Mouse (Mus musculus) G1E (cell line): ENCODE measurements around the gene Myo1d. TPM values are rescaled to one million over a fixed set of nuclear protein-coding genes. Genes with fewer than 3 reads are reported as not detected.

Source experiments
- ATAC-seq: 2 replicates; pipeline ENCODE4 v1.8.0; 2016; ENCODE audit warnings: mild to moderate bottlenecking; ENCODE audit not compliant: insufficient number of reproducible peaks, poor library complexity, low FRiP score, severe bottlenecking; ENCODE audit errors: extremely low read depth
- DNase-seq: peaks from one replicate; pipeline ENCODE4 v3.0.0; 2012; ENCODE audit warnings: low spot score
- H3K27me3 ChIP-seq: 2 replicates; pipeline ENCODE4 v1.6.1; 2012; ENCODE audit warnings: mild to moderate bottlenecking, low read length, inconsistent platforms; ENCODE audit not compliant: insufficient read depth
- H3K36me3 ChIP-seq: replicated peaks from 2 replicates; pipeline ENCODE3; 2012; ENCODE audit warnings: mild to moderate bottlenecking, inconsistent platforms
- H3K4me1 ChIP-seq: 2 replicates; pipeline ENCODE4 v1.6.1; 2012; ENCODE audit warnings: low read depth, low read length, inconsistent platforms, mixed read lengths; ENCODE audit not compliant: insufficient read depth
- H3K4me3 ChIP-seq: 2 replicates; pipeline ENCODE4 v1.5.1; 2012; ENCODE audit warnings: low read depth, mild to moderate bottlenecking, inconsistent platforms, low read length, moderate library complexity, mixed read lengths
- H3K9me3 ChIP-seq: replicated peaks from 2 replicates; pipeline ENCODE4 v1.6.1; 2012; ENCODE audit warnings: inconsistent platforms
- CTCF ChIP-seq: IDR thresholded peaks from 2 replicates; pipeline ENCODE4 v1.5.1; 2012; ENCODE audit warnings: low read depth, low read length, inconsistent platforms, mixed read lengths
- GATA1 ChIP-seq: IDR thresholded peaks from 2 replicates; pipeline ENCODE4 v1.6.1; 2012; ENCODE audit warnings: borderline replicate concordance, low read length, inconsistent platforms, mixed read lengths
- GATA2 ChIP-seq: IDR thresholded peaks from 2 replicates; pipeline ENCODE4 v1.6.1; 2012; ENCODE audit warnings: low read depth, low read length, inconsistent platforms, borderline replicate concordance
- POLR2AphosphoS5 ChIP-seq: IDR thresholded peaks from 2 replicates; pipeline ENCODE4 v1.6.1; 2012; ENCODE audit warnings: low read depth, low read length, inconsistent platforms; ENCODE audit not compliant: insufficient replicate concordance
- TAL1 ChIP-seq: conservative IDR thresholded peaks from 2 replicates; pipeline ENCODE4 v1.6.1; 2012; ENCODE audit warnings: low read depth, low read length, inconsistent platforms, mixed read lengths
- polyA plus RNA-seq: library from polyadenylated mRNA; stranded (reverse); fragments of >175 nt; gene quantifications from 2 replicates; pipeline ENCODE4 v1.2.3, GENCODE M21; 2012
- total RNA-seq, 2 experiments: library from RNA; stranded (forward) in 1 of 2; stranded (reverse) in 1 of 2; fragments of 200-1000 nt in 1 of 2; fragments of >200 nt in 1 of 2; fragmentation: Nextera tagmentation in 1 of 2; gene quantifications; 2 replicates each; pipeline ENCODE4 v1.2.3; 2014 to 2017

The Myo1d gene
- total and polyA plus RNA-seq, 3 experiments: not detected

DNA sequence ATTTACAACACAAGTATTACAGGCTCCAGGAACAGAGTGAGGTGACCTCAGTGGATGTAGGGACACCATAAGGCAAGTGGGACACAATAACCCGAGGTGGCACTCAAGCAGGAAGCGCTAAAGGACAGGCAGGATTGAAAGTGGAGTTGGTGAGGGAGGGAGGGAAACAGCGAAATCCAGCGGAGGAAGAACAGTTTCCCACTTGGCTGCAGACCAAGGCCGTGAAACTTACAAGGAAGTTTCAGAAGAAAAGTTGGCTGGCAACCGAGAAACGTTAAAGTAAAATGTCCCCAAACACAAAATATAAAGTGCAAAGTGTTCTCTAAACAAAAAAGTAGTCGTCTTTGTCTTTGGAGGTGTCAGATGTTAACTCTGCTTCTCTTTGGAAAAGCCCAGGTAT lies 15.6 kb upstream of the Myo1d start:
- DNase-seq (no peak), ATAC-seq (no peak)
- H3K36me3 ChIP-seq: no peaks in the 10 kb centered on the region
- no peaks in the 10 kb centered on the region for H3K4me1 ChIP-seq
- H3K4me3 ChIP-seq: no peak overlapping the region
- no peaks in the 10 kb centered on the region for H3K27me3 ChIP-seq
- TF ChIP-seq GATA2 (no peak), GATA1 (no peak), POLR2AphosphoS5 (no peak)
- H3K9me3 ChIP-seq: peaks cover 54% of the 10 kb centered on the region

DNA sequence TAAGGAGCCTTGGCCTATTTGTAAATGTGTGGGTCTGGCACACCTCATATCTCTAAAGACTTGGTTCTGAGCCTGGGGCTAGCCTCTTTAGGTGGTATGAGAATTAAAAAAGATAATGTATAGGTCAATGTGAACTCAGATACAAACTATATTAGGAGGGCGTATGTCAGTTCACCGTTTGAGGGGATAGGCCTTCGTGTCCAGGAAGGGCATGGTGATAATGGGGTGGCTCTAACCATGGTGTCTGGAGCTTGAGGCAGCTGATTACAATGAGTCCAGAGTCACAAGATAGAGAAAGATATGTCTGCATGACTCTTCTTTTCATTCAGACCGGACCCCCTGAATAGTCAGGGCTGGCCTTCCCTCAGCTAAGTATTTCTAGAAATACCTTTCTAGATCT lies 14.5 kb upstream of the Myo1d start:
- no peak for TF ChIP-seq GATA1
- TF ChIP-seq CTCF: no peak
- TF ChIP-seq POLR2AphosphoS5: no peak
- no peak for TF ChIP-seq TAL1
- TF ChIP-seq GATA2: no peak
- ATAC-seq (no peak), DNase-seq (no peak)
- Histone ChIP-seq H3K36me3 (no peaks in the 10 kb centered on the region), H3K4me3 (no peak overlapping the region), H3K27me3 (no peaks in the 10 kb centered on the region), H3K4me1 (no peaks in the 10 kb centered on the region), H3K9me3 (peaks cover 56% of the 10 kb centered on the region)

DNA sequence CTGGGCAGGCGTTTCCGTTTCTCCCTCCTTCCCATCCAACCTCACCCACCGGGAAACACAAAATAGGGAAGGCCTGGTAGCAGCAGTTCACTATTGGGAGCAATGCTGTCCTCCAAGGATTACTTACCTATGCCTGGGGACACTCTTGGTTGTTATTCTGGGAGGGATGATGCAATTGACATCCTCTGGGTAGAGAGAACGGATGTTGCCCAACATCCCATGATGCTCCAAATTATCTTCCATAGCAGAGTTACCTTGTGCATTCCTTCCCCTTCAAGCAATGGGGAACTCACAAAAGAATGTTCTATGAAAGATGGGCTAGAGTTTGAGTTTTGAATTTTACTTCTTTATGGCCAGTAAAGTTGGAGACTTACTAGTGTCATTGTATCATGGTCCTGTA lies 13.6 kb upstream of the Myo1d start:
- TF ChIP-seq POLR2AphosphoS5 (no peak), CTCF (no peak), GATA2 (no peak), GATA1 (no peak), TAL1 (no peak)
- no peaks in the 10 kb centered on the region for H3K36me3 ChIP-seq
- DNase-seq: no peak
- H3K27me3 ChIP-seq: no peaks in the 10 kb centered on the region
- H3K9me3 ChIP-seq: peaks cover 53% of the 10 kb centered on the region
- no peak overlapping the region for H3K4me3 ChIP-seq
- no peaks in the 10 kb centered on the region for H3K4me1 ChIP-seq
- no peak for ATAC-seq

- ATAC-seq (no peak), DNase-seq (no peak)
- H3K9me3 ChIP-seq: peaks cover 42% of the 10 kb centered on the region
- H3K4me1 ChIP-seq: no peaks in the 10 kb centered on the region
- no peaks in the 10 kb centered on the region for H3K27me3 ChIP-seq
- H3K4me3 ChIP-seq: no peak overlapping the region
- TF ChIP-seq GATA1: no peak
- no peak for TF ChIP-seq CTCF
- no peak for TF ChIP-seq GATA2
- no peak for TF ChIP-seq POLR2AphosphoS5
- TF ChIP-seq TAL1: no peak
- H3K36me3 ChIP-seq: no peaks in the 10 kb centered on the region
These were observed 12.0 kb upstream of the Myo1d start for GRCm38 (mm10) chr11:80791677-80792432.

GRCm38 (mm10) chr11:80790413-80790812 lies 10.6 kb upstream of the Myo1d start:
- Histone ChIP-seq H3K27me3 (no peaks in the 10 kb centered on the region), H3K4me3 (no peak overlapping the region), H3K4me1 (no peaks in the 10 kb centered on the region), H3K9me3 (peaks cover 35% of the 10 kb centered on the region), H3K36me3 (no peaks in the 10 kb centered on the region)
- no peak for DNase-seq
- no peak for ATAC-seq
- no peak for TF ChIP-seq GATA2
- no peak for TF ChIP-seq TAL1
- no peak for TF ChIP-seq POLR2AphosphoS5
- TF ChIP-seq GATA1: no peak
- TF ChIP-seq CTCF: no peak

DNA sequence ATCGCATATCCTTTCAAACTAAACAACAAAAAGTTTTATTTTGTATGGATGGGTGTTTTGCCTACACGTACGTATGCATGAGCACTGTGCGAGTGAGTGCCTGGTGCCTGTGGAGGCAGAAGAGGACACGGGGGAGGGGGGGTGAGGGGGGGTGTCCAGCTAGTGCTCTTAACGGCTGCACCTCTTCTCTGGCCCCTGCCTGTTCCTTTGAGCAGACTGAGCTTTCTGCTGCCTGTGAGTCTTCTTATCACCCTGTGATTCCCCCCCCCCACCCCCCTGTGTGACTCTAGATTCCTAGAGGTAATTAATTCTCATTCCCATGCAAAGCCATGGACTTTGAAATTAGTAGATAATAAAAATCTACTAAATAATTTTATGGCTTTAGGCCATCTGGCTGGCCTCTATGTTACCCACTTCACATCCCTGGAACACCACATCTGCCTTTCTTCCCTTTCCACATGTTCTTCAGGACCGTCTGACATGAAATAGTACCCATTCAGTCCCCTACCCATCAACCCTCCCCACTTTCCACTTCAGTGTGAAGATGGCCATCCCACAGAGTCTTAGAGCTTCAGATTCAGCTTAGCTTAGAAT lies 9.9 kb upstream of the Myo1d start:
- Histone ChIP-seq H3K27me3 (no peaks in the 10 kb centered on the region), H3K4me3 (no peak overlapping the region), H3K9me3 (peaks cover 36% of the 10 kb centered on the region), H3K4me1 (no peaks in the 10 kb centered on the region), H3K36me3 (no peaks in the 10 kb centered on the region)
- DNase-seq (no peak), ATAC-seq (no peak)
- no peak for TF ChIP-seq GATA2
- no peak for TF ChIP-seq TAL1
- TF ChIP-seq GATA1: no peak
- TF ChIP-seq POLR2AphosphoS5: no peak
- TF ChIP-seq CTCF: no peak
